Mouse (Mus musculus): Measurements from ENCODE around the gene Por.

DNA sequence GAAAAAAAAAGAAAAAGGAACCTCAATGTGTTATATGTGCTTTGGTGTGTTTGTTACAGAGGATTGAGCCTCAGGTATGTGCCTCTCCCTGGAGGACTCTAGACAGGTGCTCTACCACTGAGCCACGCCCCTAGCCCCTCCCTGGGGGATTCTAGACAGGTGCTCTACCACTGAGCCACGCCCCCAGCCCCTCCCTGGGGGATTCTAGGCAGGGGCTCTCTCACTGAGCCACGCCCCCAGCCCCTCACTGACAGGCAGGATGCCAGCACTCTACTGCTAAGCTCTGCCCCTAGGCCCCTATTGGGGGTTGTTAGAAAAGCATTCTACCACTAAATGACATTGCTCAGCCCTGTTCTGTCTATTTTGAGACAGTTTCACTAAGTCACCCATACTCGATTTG lies 2.7 kb downstream of the Por start:
- no peak for TF ChIP-seq CTCF (IDR thresholded peaks at IDR 0.05)
- TF ChIP-seq EP300 (IDR thresholded peaks at IDR 0.05), result no peak
